Mouse (Mus musculus): ENCODE data around the gene Hbs1l. TPM values are rescaled to one million over a fixed set of nuclear protein-coding genes. Genes with fewer than 3 reads are reported as not detected.
"Not testable (repeated sequence)": the region's sequence is repeated elsewhere in the genome, so short reads cannot be mapped to it uniquely, and the experiment has no call there.

Hbs1l gene
- polyA plus RNA-seq, 1 experiment = 27.4 TPM

DNA sequence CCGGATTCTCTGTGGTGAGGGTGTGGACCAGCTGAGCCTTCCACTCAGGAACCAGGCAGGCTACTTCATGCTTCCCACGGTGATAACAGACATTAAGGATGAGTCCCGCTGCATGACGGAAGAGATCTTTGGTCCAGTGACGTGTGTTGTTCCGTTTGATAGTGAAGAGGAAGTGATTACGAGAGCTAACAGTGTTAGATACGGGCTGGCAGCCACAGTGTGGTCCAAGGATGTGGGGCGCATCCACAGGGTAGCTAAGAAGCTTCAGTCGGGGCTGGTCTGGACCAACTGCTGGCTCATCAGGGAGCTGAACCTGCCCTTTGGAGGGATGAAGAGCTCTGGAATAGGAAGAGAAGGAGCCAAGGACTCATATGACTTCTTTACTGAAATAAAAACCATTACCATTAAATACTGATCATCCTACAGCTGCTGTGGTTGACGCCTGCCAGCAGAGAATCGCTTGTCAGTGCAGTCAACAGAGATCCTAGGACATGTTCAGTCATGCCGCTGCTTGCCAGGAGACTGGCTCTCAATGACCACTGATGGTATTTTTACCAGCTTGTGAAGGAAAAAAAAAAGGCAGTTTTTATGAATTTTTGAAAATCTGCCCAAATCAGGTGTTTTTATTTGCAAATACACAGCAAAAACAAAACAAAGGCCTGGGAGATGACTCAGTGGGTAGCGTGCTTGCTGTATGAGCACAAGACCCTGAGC lies 99.8 kb downstream of the Hbs1l start:
- TF ChIP-seq CTCF (IDR thresholded peaks at IDR 0.05; ENCODE audit: low read depth, low read length) = no peak
- TF ChIP-seq POLR2A (IDR thresholded peaks at IDR 0.05; ENCODE audit: borderline replicate concordance, low read depth, low read length) = no peak
- Histone ChIP-seq H3K4me3 (ENCODE audit: insufficient read depth, low read length) (no peak overlapping the region), H3K4me1 (ENCODE audit: control insufficient read depth, insufficient read depth, low read length) (no peaks in the 10 kb centered on the region)

DNA sequence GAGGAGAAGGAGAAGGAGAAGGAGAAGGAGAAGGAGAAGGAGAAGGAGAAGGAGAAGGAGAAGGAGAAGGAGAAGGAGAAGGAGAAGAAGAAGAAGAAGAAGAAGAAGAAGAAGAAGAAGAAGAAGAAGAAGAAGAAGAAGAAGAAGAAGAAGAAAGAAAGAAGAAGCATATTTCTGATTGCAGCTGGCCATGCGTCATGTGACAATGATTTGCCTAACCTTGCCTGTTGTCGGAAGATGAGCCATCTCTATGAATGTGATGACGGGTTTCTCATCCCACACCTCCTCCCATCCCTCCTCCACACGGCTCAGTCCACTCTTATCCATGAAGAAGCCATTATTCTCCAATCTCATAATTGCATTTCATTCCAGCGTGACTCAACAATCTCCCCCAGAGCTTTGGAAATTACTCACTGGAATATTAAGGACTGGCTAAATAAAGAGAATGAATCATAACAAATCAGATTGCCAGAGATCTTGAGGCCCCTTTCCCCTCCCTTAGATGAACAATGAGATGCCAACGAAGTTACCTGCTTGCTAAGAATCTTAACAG lies 103.2 kb downstream of the Hbs1l start:
- not testable (repeated sequence) for H3K4me3 ChIP-seq (ENCODE audit: insufficient read depth, low read length); H3K4me1 ChIP-seq (ENCODE audit: control insufficient read depth, insufficient read depth, low read length); H3K27ac ChIP-seq (ENCODE audit: insufficient read depth, low read depth, low read length)

More for the DNA sequence above, 99.8 kb downstream of the Hbs1l start:
- no peak overlapping the region for H3K27ac ChIP-seq (ENCODE audit: insufficient read depth, low read depth, low read length)

DNA sequence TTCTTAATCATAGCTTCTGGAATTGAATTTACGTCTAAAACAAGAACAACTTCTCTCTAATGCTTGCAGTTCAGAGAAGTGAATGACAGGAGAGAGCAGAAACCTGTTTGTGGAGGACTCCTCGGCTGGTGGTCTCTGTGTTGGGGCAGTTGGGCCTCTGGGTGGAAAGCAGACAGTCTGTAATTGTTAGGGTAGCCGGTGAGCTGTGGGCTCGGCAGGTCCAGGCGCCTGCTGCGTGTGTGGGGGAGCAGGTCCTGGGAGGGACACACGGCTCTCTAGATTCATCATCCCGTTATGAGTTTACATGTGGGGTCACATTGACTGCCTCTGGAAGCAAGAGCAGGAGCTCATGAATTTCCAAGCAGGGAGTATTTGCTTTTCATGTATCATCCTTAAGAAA lies 103.8 kb downstream of the Hbs1l start:
- H3K4me1 ChIP-seq (ENCODE audit: control insufficient read depth, insufficient read depth, low read length) = no peaks in the 10 kb centered on the region
- H3K27ac ChIP-seq (ENCODE audit: insufficient read depth, low read depth, low read length) = no peak overlapping the region
- no peak overlapping the region for H3K4me3 ChIP-seq (ENCODE audit: insufficient read depth, low read length)
- no peak for TF ChIP-seq POLR2A (IDR thresholded peaks at IDR 0.05; ENCODE audit: borderline replicate concordance, low read depth, low read length)
- TF ChIP-seq CTCF (IDR thresholded peaks at IDR 0.05; ENCODE audit: low read depth, low read length) = no peak

DNA sequence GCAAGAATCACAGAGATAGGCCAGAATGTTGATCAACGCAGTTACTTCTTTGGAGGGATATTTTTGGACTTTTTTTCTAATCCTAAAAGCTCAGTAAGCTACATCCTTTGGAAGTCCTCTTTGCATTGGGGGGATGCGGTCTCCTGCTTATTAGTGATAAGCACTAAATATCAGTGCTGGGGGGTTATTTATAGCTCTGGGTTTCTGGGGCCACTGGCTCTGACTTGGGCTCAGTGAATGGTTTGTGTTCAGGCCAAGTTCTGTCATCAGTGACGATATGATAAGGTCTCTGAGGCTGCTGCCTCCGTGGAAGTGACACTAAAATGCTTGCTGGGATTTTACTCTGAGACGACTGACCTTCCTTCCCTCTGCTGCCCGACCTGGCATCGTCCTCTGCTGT lies 104.3 kb downstream of the Hbs1l start:
- TF ChIP-seq CTCF (IDR thresholded peaks at IDR 0.05; ENCODE audit: low read depth, low read length) (no peak), POLR2A (IDR thresholded peaks at IDR 0.05; ENCODE audit: borderline replicate concordance, low read depth, low read length) (no peak)
- H3K4me1 ChIP-seq (ENCODE audit: control insufficient read depth, insufficient read depth, low read length) = no peaks in the 10 kb centered on the region
- H3K27ac ChIP-seq (ENCODE audit: insufficient read depth, low read depth, low read length) = no peak overlapping the region
- no peak overlapping the region for H3K4me3 ChIP-seq (ENCODE audit: insufficient read depth, low read length)

DNA sequence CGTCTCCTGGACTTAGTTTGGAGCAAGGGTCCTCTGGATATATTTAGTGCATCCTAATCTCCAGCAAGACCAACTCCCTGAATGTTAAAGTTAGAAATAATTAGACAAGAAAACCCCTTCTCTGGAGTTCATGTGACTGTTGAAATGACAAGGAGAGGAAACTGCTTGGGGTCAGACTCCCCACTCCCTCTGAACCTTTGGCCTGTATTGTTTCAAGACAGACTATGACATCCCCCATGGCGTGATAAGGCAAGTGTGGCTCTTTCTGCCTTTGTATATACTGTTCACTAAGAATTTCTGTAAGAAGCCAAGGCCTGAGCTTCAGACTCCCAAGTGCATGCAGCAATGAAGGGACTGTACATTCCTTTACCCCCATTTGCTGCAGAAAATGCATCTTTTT lies 104.7 kb downstream of the Hbs1l start:
- H3K27ac ChIP-seq (ENCODE audit: insufficient read depth, low read depth, low read length) = no peak overlapping the region
- no peak overlapping the region for H3K4me3 ChIP-seq (ENCODE audit: insufficient read depth, low read length)
- no peaks in the 10 kb centered on the region for H3K4me1 ChIP-seq (ENCODE audit: control insufficient read depth, insufficient read depth, low read length)
- no peak for TF ChIP-seq POLR2A (IDR thresholded peaks at IDR 0.05; ENCODE audit: borderline replicate concordance, low read depth, low read length)

DNA sequence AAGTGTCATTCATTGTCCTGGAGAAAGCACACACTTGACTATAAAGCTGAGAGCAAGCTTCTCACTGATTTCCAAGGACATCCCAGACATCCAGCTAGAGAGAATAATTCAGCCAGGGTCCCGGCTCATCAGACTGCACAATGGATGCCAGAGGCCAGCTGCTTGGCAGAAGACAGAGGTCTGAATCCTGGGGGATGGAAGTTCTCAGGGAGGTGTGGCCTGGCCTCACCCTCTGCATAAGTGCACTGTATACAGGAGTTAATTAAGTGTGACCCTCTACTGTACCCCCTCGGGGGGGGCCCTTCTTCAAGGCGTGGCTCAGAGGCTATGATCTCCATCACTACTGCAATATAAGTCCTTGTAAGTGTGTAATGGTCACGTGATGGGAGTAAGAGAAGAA lies 105.5 kb downstream of the Hbs1l start:
- H3K4me3 ChIP-seq (ENCODE audit: insufficient read depth, low read length) = no peak overlapping the region
- no peak for TF ChIP-seq POLR2A (IDR thresholded peaks at IDR 0.05; ENCODE audit: borderline replicate concordance, low read depth, low read length)
- no peak for TF ChIP-seq CTCF (IDR thresholded peaks at IDR 0.05; ENCODE audit: low read depth, low read length)

DNA sequence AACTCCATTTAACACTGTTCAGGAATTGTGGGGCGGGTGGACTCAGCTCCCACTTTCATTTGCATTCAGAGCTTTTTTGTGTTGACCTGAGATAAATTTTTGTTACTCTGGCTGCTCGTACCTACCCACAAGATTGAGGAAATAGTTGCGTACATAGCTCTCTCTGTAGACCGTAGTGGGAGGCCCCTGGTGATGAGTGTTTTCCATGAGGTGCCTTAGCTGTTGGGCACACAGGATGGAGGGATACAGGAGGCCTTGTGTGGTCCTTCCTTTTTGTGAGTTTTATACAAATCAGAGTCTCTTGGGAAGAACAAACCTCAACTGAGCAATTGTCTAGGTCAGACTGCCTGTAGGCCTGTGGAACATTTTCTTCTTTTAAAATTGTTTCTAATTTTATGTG lies 109.0 kb downstream of the Hbs1l start:
- TF ChIP-seq POLR2A (IDR thresholded peaks at IDR 0.05; ENCODE audit: borderline replicate concordance, low read depth, low read length) (no peak), CTCF (IDR thresholded peaks at IDR 0.05; ENCODE audit: low read depth, low read length) (no peak)
- H3K27ac ChIP-seq (ENCODE audit: insufficient read depth, low read depth, low read length) = no peak overlapping the region
- H3K4me3 ChIP-seq (ENCODE audit: insufficient read depth, low read length) = no peak overlapping the region
- H3K4me1 ChIP-seq (ENCODE audit: control insufficient read depth, insufficient read depth, low read length) = no peaks in the 10 kb centered on the region

More for the DNA sequence above, 105.5 kb downstream of the Hbs1l start:
- no peak overlapping the region for H3K27ac ChIP-seq (ENCODE audit: insufficient read depth, low read depth, low read length)
- H3K4me1 ChIP-seq (ENCODE audit: control insufficient read depth, insufficient read depth, low read length) = no peaks in the 10 kb centered on the region

DNA sequence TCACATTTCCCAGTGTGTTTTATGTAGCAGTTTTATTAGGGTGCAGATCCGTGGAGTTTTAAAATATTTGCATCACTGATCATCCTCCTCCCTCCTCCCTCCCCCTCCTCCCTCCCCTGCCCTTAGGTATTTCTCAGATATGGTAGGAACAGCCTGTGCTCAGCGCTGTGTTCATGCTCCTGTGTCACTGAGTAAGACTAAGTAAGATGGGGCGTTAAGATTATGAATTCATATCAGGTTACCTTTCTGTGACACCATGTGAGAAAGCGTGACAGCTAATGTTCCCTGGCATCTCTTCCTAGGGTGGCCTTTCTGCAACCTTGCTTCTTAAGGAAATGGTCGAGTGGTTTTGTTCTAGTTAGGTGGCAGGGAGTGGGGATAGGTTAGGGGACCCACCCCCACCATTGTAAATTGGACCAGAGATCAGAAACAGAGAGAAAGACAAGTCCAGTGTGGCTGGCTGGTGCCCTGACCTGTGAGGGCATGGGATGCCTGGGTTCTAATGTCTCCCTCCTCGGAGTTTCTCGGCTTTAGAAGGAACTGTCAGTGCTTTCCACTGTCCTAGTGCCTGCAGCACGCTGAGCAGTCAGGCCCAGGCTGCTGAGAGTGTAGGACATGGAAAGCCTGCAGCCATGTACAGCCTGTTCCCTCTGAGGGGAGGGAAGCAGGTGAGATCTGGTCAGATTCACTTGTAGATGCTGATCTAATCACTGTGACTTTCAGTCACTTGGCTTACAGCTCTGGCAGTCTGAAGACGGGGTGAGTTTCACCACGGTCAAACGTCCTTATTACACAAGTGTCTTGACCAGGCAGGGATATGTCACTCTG lies 110.1 kb downstream of the Hbs1l start:
- no peak overlapping the region for H3K27ac ChIP-seq (ENCODE audit: insufficient read depth, low read depth, low read length)
- TF ChIP-seq CTCF (IDR thresholded peaks at IDR 0.05; ENCODE audit: low read depth, low read length) (no peak), POLR2A (IDR thresholded peaks at IDR 0.05; ENCODE audit: borderline replicate concordance, low read depth, low read length) (no peak)
- H3K4me1 ChIP-seq (ENCODE audit: control insufficient read depth, insufficient read depth, low read length) = no peaks in the 10 kb centered on the region
- no peak overlapping the region for H3K4me3 ChIP-seq (ENCODE audit: insufficient read depth, low read length)

DNA sequence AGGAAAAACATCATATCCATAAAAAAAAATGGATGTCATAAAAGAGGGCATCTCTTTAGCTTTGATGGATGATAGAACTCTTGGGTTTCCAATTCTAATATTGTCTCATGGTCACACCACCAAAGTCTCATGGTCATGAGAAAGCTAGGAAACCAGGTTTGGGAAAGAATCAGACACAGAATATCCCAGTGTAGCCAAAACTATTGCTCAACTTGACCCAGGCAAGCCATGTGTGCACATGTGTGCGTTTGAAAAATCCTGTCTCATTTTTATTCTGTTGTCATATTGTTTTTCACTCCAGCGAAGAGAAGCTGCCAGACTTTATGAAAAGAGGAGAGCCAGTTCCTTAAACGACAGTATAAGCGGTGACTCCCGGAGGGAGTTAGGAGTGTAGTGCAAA lies 114.9 kb downstream of the Hbs1l start:
- H3K4me3 ChIP-seq (ENCODE audit: insufficient read depth, low read length) = no peak overlapping the region
- no peaks in the 10 kb centered on the region for H3K4me1 ChIP-seq (ENCODE audit: control insufficient read depth, insufficient read depth, low read length)
- TF ChIP-seq POLR2A (IDR thresholded peaks at IDR 0.05; ENCODE audit: borderline replicate concordance, low read depth, low read length) = no peak
- TF ChIP-seq CTCF (IDR thresholded peaks at IDR 0.05; ENCODE audit: low read depth, low read length) = no peak
- H3K27ac ChIP-seq (ENCODE audit: insufficient read depth, low read depth, low read length) = no peak overlapping the region

DNA sequence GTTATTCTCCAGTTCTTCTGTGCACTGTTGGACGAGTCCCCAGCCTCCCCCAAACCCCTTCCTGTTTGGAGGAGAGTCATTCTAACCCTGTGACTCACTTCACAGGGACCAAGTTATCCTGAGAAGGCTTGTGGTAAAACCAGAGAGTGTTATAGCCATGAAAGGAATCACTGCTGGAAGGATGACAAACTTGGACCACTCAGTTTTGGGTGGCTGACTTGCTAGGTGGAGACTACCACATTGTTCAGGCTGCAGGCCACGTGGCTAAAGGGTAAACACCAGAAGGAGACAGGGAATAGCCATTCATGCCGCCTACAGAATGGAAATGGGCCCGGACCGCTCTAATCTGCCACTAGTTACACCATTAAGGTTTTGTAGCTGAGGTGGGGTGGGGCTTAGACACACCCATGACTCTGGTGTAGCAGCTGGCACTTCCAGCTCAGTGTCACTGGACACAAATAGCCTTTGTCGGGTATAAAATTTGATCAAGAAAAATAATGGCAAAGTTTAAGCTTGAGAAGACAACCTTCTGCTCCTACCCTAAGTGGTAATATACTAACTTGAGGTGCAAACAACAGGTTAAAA lies 115.9 kb downstream of the Hbs1l start:
- Histone ChIP-seq H3K27ac (ENCODE audit: insufficient read depth, low read depth, low read length) (no peak overlapping the region), H3K4me3 (ENCODE audit: insufficient read depth, low read length) (no peak overlapping the region), H3K4me1 (ENCODE audit: control insufficient read depth, insufficient read depth, low read length) (no peaks in the 10 kb centered on the region)
- TF ChIP-seq POLR2A (IDR thresholded peaks at IDR 0.05; ENCODE audit: borderline replicate concordance, low read depth, low read length) (no peak), CTCF (IDR thresholded peaks at IDR 0.05; ENCODE audit: low read depth, low read length) (no peak)

All from bone marrow macrophage, adult 2 months (primary cell).